Mouse (Mus musculus): ENCODE data around the gene Galnt12.

Galnt12 gene

GRCm38 (mm10) chr4:47151553-47152183, 60.0 kb downstream of the Galnt12 start:
- DNase-seq (ENCODE audit: extremely low spot score) = no peak

GRCm38 (mm10) chr4:47161103-47161755, 69.5 kb downstream of the Galnt12 start:
- DNase-seq (ENCODE audit: extremely low spot score) = no peak

- no peak for DNase-seq (ENCODE audit: extremely low spot score)
Observed at GRCm38 (mm10) chr4:47161756-47162587, 70.3 kb downstream of the Galnt12 start.

GRCm38 (mm10) chr4:47172314-47172713, 80.6 kb downstream of the Galnt12 start:
- no peak for DNase-seq (ENCODE audit: extremely low spot score)
